Mouse (Mus musculus): ENCODE measurements at regions not wholly inside any gene's neighbourhood (a gene's known extent, or its start where the extent isn't known, plus 50 kb on each side); places are given as distances from the start of the nearest gene placed in this dataset.

GRCm38 (mm10) chr12:35429473-35429872, 105.4 kb downstream of the Ahr start:
- H3K4me2 ChIP-seq: no peak overlapping the region

GRCm38 (mm10) chr12:35419206-35419605, 115.6 kb downstream of the Ahr start:
- Histone ChIP-seq H3K4me3 (no peak overlapping the region), H3K27me3 (no peaks in the 10 kb centered on the region), H3K36me3 (ENCODE audit: poor library complexity, severe bottlenecking) (no peaks in the 10 kb centered on the region), H3K4me2 (no peak overlapping the region), H3K4me1 (no peaks in the 10 kb centered on the region), H3K9ac (no peak overlapping the region), H3K9me3 (replicated peaks) (no peaks in the 10 kb centered on the region), H3K27ac (no peak overlapping the region)
- ATAC-seq: no peak
- 46% methylated on average over 2 of the region's 2 CpGs for WGBS

More at GRCm38 (mm10) chr12:35429473-35429872, 105.4 kb downstream of the Ahr start:
- no peaks in the 10 kb centered on the region for H3K4me1 ChIP-seq
- H3K4me3 ChIP-seq: no peak overlapping the region
- no peaks in the 10 kb centered on the region for H3K9me3 ChIP-seq (replicated peaks)
- no peaks in the 10 kb centered on the region for H3K36me3 ChIP-seq (ENCODE audit: poor library complexity, severe bottlenecking)
- no peaks in the 10 kb centered on the region for H3K27me3 ChIP-seq
- WGBS: 96% methylated on average over 1 of the region's 1 CpGs
- H3K27ac ChIP-seq: no peak overlapping the region
- no peak for ATAC-seq
- no peak overlapping the region for H3K9ac ChIP-seq

- no peak for ATAC-seq
- no peaks in the 10 kb centered on the region for H3K27me3 ChIP-seq
- no peak overlapping the region for H3K4me3 ChIP-seq
- H3K4me2 ChIP-seq: no peak overlapping the region
- no peaks in the 10 kb centered on the region for H3K36me3 ChIP-seq (ENCODE audit: poor library complexity, severe bottlenecking)
- no peak overlapping the region for H3K27ac ChIP-seq
- H3K9me3 ChIP-seq (replicated peaks): no peaks in the 10 kb centered on the region
- H3K4me1 ChIP-seq: no peaks in the 10 kb centered on the region
- 78% methylated on average over 4 of the region's 4 CpGs for WGBS
- no peak overlapping the region for H3K9ac ChIP-seq
These were observed 116.9 kb downstream of the Ahr start for GRCm38 (mm10) chr12:35417943-35418342.

DNA sequence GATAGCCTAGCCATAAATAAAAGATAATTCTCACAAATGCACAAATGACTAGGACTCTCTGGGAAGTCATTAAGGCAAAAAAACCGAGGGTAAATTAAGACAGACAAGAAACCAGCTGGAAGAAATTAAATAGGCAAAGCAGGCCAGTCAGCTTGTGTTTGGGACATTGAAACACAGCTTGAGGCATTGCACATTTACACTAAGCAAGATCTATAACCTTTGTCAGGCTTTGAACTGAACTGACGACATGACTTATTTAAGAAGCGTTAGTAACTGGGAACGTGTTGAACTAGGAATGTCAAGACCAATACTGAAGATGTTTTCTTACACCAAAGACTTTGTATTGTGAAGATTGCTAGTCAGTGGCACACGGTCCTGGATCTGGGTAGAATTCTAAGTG, 118.3 kb downstream of the Ahr start:
- Histone ChIP-seq H3K4me3 (no peak overlapping the region), H3K4me1 (no peaks in the 10 kb centered on the region), H3K4me2 (no peak overlapping the region), H3K9me3 (replicated peaks) (no peaks in the 10 kb centered on the region), H3K9ac (no peak overlapping the region), H3K27me3 (no peaks in the 10 kb centered on the region), H3K36me3 (ENCODE audit: poor library complexity, severe bottlenecking) (no peaks in the 10 kb centered on the region), H3K27ac (no peak overlapping the region)
- no peak for ATAC-seq
- WGBS: 69% methylated on average over 5 of the region's 5 CpGs

- no peak for ATAC-seq
- H3K4me2 ChIP-seq: no peak overlapping the region
- H3K27me3 ChIP-seq: no peaks in the 10 kb centered on the region
- 83% methylated on average over 3 of the region's 3 CpGs for WGBS
- H3K4me3 ChIP-seq: no peak overlapping the region
- H3K4me1 ChIP-seq: no peaks in the 10 kb centered on the region
- no peak overlapping the region for H3K9ac ChIP-seq
- H3K36me3 ChIP-seq (ENCODE audit: poor library complexity, severe bottlenecking): no peaks in the 10 kb centered on the region
- no peaks in the 10 kb centered on the region for H3K9me3 ChIP-seq (replicated peaks)
- no peak overlapping the region for H3K27ac ChIP-seq
These were observed 122.1 kb downstream of the Ahr start for GRCm38 (mm10) chr12:35412715-35413114.

DNA sequence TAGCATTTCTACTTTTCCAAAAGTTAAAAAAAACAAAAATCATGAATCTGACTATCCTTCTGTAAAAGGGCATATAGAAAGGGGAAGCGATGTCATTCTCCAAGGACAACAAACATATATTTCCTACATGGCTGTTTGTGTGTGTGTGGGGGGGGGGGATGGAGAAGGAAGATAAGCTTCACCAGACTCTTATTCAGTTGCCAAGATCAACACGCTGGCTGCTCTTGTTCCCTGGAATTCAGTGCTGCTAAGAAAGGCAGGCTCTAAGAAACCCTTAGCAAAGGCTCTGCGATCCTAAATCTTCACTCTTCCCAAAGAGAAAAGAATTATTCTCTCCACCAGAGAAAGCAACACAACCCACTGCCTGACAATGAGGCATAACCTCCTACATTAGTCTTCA, 126.4 kb downstream of the Ahr start:
- 78% methylated on average over 3 of the region's 3 CpGs for WGBS
- no peak for ATAC-seq
- Histone ChIP-seq H3K4me2 (no peak overlapping the region), H3K27ac (no peak overlapping the region), H3K9ac (no peak overlapping the region), H3K27me3 (no peaks in the 10 kb centered on the region), H3K4me1 (no peaks in the 10 kb centered on the region), H3K4me3 (no peak overlapping the region), H3K9me3 (replicated peaks) (no peaks in the 10 kb centered on the region), H3K36me3 (ENCODE audit: poor library complexity, severe bottlenecking) (no peaks in the 10 kb centered on the region)

DNA sequence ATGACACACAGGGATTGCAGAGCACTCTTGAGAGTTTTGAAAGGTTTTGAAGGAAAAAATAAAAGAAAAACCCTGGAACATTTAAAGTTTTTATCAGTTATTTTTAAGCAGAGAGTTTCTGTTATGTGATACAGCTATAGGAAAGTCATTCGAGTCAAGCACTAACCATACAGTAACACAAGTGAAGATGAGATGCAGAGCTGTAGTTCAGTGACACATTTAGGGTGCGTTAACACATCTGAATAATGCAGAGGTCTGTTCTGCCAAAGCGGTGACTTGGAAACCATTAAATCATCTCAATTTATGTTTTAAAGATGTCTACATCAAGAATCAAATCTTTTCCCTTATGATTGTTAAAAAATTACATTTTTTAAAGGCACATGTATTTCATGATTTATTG, 126.8 kb downstream of the Ahr start:
- no peaks in the 10 kb centered on the region for H3K27me3 ChIP-seq

GRCm38 (mm10) chr12:35401853-35402252, 133.0 kb downstream of the Ahr start:
- no peaks in the 10 kb centered on the region for H3K36me3 ChIP-seq (ENCODE audit: poor library complexity, severe bottlenecking)
- no peak overlapping the region for H3K4me3 ChIP-seq
- 70% methylated on average over 2 of the region's 2 CpGs for WGBS
- no peak overlapping the region for H3K27ac ChIP-seq
- no peaks in the 10 kb centered on the region for H3K9me3 ChIP-seq (replicated peaks)
- no peak overlapping the region for H3K9ac ChIP-seq
- no peaks in the 10 kb centered on the region for H3K27me3 ChIP-seq
- no peak overlapping the region for H3K4me2 ChIP-seq
- no peaks in the 10 kb centered on the region for H3K4me1 ChIP-seq
- ATAC-seq: no peak

More for the DNA sequence above, 126.8 kb downstream of the Ahr start:
- Histone ChIP-seq H3K9me3 (replicated peaks) (no peaks in the 10 kb centered on the region), H3K36me3 (ENCODE audit: poor library complexity, severe bottlenecking) (no peaks in the 10 kb centered on the region), H3K4me2 (no peak overlapping the region), H3K27ac (no peak overlapping the region), H3K4me1 (no peaks in the 10 kb centered on the region), H3K4me3 (no peak overlapping the region), H3K9ac (no peak overlapping the region)
- no peak for ATAC-seq
- WGBS: 90% methylated on average over 3 of the region's 3 CpGs

- Histone ChIP-seq H3K9ac (no peak overlapping the region), H3K4me1 (no peaks in the 10 kb centered on the region), H3K36me3 (ENCODE audit: poor library complexity, severe bottlenecking) (no peaks in the 10 kb centered on the region)
These were observed 133.6 kb downstream of the Ahr start for GRCm38 (mm10) chr12:35401219-35401618.

GRCm38 (mm10) chr12:35395211-35395610, 139.6 kb downstream of the Ahr start:
- no peak for ATAC-seq
- Histone ChIP-seq H3K27me3 (no peaks in the 10 kb centered on the region), H3K27ac (no peak overlapping the region), H3K4me1 (no peaks in the 10 kb centered on the region), H3K4me3 (no peak overlapping the region), H3K4me2 (no peak overlapping the region), H3K36me3 (ENCODE audit: poor library complexity, severe bottlenecking) (no peaks in the 10 kb centered on the region), H3K9ac (no peak overlapping the region), H3K9me3 (replicated peaks) (no peaks in the 10 kb centered on the region)
- WGBS: 86% methylated on average over 1 of the region's 1 CpGs

More at GRCm38 (mm10) chr12:35401219-35401618, 133.6 kb downstream of the Ahr start:
- Histone ChIP-seq H3K27me3 (no peaks in the 10 kb centered on the region), H3K9me3 (replicated peaks) (no peaks in the 10 kb centered on the region), H3K4me3 (no peak overlapping the region), H3K27ac (no peak overlapping the region), H3K4me2 (no peak overlapping the region)
- ATAC-seq: peak; percentile 19; the same call in 1 of the 2 replicates
- 88% methylated on average over 2 of the region's 2 CpGs for WGBS

- Histone ChIP-seq H3K36me3 (ENCODE audit: poor library complexity, severe bottlenecking) (no peaks in the 10 kb centered on the region), H3K4me2 (no peak overlapping the region), H3K4me3 (no peak overlapping the region), H3K4me1 (no peaks in the 10 kb centered on the region), H3K27ac (no peak overlapping the region), H3K27me3 (no peaks in the 10 kb centered on the region), H3K9me3 (replicated peaks) (no peaks in the 10 kb centered on the region), H3K9ac (no peak overlapping the region)
- ATAC-seq: no peak
- WGBS: 81% methylated on average over 2 of the region's 2 CpGs
These were observed 142.7 kb downstream of the Ahr start for GRCm38 (mm10) chr12:35392111-35392510.

- WGBS: 91% methylated on average over 1 of the region's 1 CpGs
- no peak for ATAC-seq
These were observed 144.6 kb downstream of the Ahr start for GRCm38 (mm10) chr12:35390266-35390665.

GRCm38 (mm10) chr12:35389839-35390238, 145.0 kb downstream of the Ahr start:
- Histone ChIP-seq H3K9ac (no peak overlapping the region), H3K4me1 (no peaks in the 10 kb centered on the region), H3K4me2 (no peak overlapping the region), H3K27ac (no peak overlapping the region), H3K9me3 (replicated peaks) (no peaks in the 10 kb centered on the region), H3K4me3 (no peak overlapping the region), H3K27me3 (no peaks in the 10 kb centered on the region), H3K36me3 (ENCODE audit: poor library complexity, severe bottlenecking) (no peaks in the 10 kb centered on the region)
- ATAC-seq: no peak

More at GRCm38 (mm10) chr12:35390266-35390665, 144.6 kb downstream of the Ahr start:
- Histone ChIP-seq H3K27me3 (no peaks in the 10 kb centered on the region), H3K4me3 (no peak overlapping the region), H3K4me1 (no peaks in the 10 kb centered on the region), H3K36me3 (ENCODE audit: poor library complexity, severe bottlenecking) (no peaks in the 10 kb centered on the region), H3K4me2 (no peak overlapping the region), H3K9ac (no peak overlapping the region), H3K27ac (no peak overlapping the region), H3K9me3 (replicated peaks) (no peaks in the 10 kb centered on the region)
